Mouse (Mus musculus) mouse trophoblast stem cell (cell line): Measurements from ENCODE around the gene Cldn34c1.
"Not testable (repeated sequence)": the region's sequence is repeated elsewhere in the genome, so short reads cannot be mapped to it uniquely, and the experiment has no call there.

Source experiments
- in situ Hi-C, 2 experiments: fragments of 300-500 bp; cut with MseI, MboI; formaldehyde crosslinking; loops; 2 replicates in 1 of 2; 3 replicates in 1 of 2; pipeline ENCODE4 v1.15.1; 2025

Cldn34c1 gene

DNA sequence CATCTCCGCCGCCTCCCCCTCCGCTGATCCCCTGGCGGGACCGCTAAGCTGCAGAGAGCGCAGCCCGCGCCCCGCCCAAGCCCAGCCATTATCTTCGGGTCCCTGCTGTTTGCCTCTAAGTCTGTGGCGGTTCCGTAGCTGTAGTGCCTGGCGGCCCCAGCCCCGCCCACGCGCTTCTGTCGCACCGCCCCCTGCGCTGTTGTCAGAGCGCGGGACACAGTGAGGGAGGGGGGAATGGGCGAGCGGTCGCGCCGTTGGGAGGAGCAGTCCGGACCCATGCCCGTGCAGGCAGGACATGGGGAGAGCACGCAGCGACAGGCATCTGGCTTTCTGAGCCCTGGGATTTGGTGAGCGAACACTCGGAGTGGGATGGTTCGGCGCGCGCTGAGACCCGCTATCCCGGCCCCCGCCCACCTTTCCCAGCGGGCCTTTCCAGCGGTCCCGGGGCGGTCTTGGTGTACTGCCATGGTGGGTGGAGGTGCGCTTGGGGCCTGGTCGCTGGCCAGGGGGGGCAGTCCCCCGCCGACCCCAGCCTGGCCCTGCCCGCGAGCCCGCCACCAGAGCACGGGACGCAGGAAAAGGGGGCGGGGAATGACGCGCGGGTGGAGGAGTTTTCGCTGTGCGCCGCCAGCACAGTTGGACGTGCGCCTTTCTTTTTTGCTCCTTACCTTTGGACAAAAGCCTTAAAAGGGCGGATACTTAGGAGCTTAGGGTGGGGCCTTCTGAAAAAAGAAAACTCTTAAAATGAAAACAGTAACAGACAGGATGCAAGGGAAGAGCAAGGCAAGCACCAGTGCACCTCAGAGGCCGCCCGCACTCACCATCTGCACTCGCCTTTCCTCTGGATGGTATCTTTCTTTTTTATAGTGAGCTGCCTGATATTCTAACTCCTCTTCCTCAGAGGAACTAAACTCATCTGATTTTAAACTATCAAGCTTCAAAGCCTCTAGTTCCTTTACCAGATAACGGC is at the start of gene Cldn34c1:
TSS of gene Cldn34c1 (plus strand) at position 205 of the 970 bp plus-strand sequence.
- in situ Hi-C loops = no loop called here

- in situ Hi-C loops = no loop called here
Measured at GRCm38 (mm10) chrX:123087441-123087840, 15.9 kb upstream of the Cldn34c1 start.

DNA sequence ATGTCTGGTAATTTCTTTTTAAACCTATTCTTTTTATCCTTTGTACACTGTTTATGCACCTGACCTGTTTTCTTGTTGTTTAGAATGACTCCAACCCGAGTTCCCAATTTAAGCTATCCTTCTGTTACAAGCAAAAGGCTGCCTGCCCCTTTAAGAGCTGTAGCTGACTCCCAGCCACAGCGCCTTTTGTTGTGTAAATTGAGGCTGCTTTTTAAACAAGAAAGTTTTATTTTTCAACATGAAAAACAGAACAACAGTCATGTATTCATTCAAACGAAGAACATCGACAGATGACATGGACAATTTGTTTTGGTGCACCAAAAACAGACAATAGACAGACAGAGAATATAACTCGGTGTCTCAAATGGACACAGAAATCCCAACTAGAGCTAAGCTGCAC is 489 bp upstream of the Cldn34c1 start:
- in situ Hi-C loops = not testable (repeated sequence)

GRCm38 (mm10) chrX:123104692-123105091 is 1.4 kb downstream of the Cldn34c1 start:
- in situ Hi-C loops = not testable (repeated sequence)

DNA sequence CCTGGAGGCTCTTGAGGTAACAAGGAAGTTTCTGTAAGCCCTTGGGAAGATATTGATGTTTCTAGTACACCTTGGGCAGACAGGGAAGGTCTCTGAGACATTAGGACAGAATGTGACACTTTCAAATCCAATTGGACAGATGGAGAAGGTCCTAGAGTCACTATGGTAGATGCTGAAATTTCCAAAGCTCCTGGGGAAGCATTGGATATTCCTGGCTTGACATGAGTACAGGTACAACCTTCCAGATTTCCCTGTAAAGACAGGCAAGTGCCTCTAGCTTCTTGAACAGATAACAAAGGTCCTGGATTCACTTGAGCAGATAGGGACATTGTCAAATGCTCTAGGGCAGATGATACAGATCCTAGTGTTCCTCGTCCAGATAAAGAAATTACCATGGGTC is 119.1 kb downstream of the Cldn34c1 start, which contains the start of gene Srsx:
TSS of gene Srsx (minus strand) at position 101 of the 400 bp plus-strand sequence.
- in situ Hi-C loops = not testable (repeated sequence)
